Mouse (Mus musculus) kidney, adult 2 months (tissue): ENCODE data around the gene Gm34653. TPM values are rescaled to one million over a fixed set of nuclear protein-coding genes. Genes with fewer than 3 reads are reported as not detected.
"Not testable (repeated sequence)": the region's sequence is repeated elsewhere in the genome, so short reads cannot be mapped to it uniquely, and the experiment has no call there.

Experiments used
- DNase-seq: peaks from one replicate; pipeline ENCODE4 v3.0.0; 2021
- H3K27ac ChIP-seq: fragments of 200-500 bp; 2 replicates; pipeline ENCODE4 v1.5.1; 2012; ENCODE audit warnings: low read depth, low read length, control low read depth, inconsistent platforms; ENCODE audit not compliant: insufficient read depth
- H3K27me3 ChIP-seq: fragments of 200-500 bp; replicated peaks from 2 replicates; pipeline ENCODE4 v1.6.1; 2012; ENCODE audit warnings: mild to moderate bottlenecking, moderate library complexity, low read length, inconsistent platforms; ENCODE audit not compliant: control insufficient read depth, insufficient read depth
- H3K36me3 ChIP-seq: fragments of 200-500 bp; 2 replicates; pipeline ENCODE4 v1.6.1; 2012; ENCODE audit warnings: mild to moderate bottlenecking, moderate library complexity, low read length, inconsistent platforms; ENCODE audit not compliant: control insufficient read depth, insufficient read depth
- H3K4me1 ChIP-seq: fragments of 200-500 bp; 2 replicates; pipeline ENCODE4 v1.6.1; 2011; ENCODE audit warnings: low read length; ENCODE audit not compliant: control insufficient read depth, insufficient read depth
- H3K4me3 ChIP-seq: fragments of 200-500 bp; 2 replicates; pipeline ENCODE4 v1.5.1; 2011; ENCODE audit warnings: mild to moderate bottlenecking, low read depth, low read length, control low read depth; ENCODE audit not compliant: insufficient read depth
- CTCF ChIP-seq: fragments of 200-500 bp; conservative IDR thresholded peaks from 2 replicates; pipeline ENCODE4 v1.5.1; 2011; ENCODE audit warnings: low read depth, mild to moderate bottlenecking, control low read depth, low read length, moderate library complexity, mixed read lengths; ENCODE audit not compliant: insufficient read depth, insufficient read length
- POLR2A ChIP-seq: fragments of 200-500 bp; IDR thresholded peaks from one replicate; pipeline ENCODE4 v1.6.1; 2011; ENCODE audit warnings: low read depth, low read length, control low read depth
- WGBS: fragments of 180-500 bp; shearing (Covaris S2); methylation state at CpG from one replicate; pipeline ENCODE4 v1.1.7; 2018; 5-methylcytosine and 5-hydroxymethylcytosine counted together
- polyA plus RNA-seq: library from polyadenylated mRNA; depleted of rRNA; stranded (reverse); fragments of >200 nt; gene quantifications from 2 replicates; pipeline ENCODE4 v1.2.3, GENCODE M21; 2012

The Gm34653 gene
- polyA plus RNA-seq, 1 experiment = not detected

GRCm38 (mm10) chr2:34799357-34800256, 33.2 kb upstream of the Gm34653 start, which contains the start of gene Rabepk:
Rabepk (minus strand) TSS chr2:34799912.
- WGBS = 3% methylated on average over 44 of the region's 44 CpGs
- Histone ChIP-seq H3K4me1 (peaks cover 9% of the 10 kb centered on the region; the same call in 1 of the 2 replicates), H3K27ac (peak within 1 kb of the TSS; percentile 92), H3K4me3 (peak within 1 kb of the TSS; percentile 72), H3K36me3 (no peaks in the 10 kb centered on the region; the same call in 1 of the 2 replicates), H3K27me3 (no peaks in the 10 kb centered on the region)
- TF ChIP-seq POLR2A = peak; percentile 68
- no peak for TF ChIP-seq CTCF
- DNase-seq = peak; percentile 93

- TF ChIP-seq POLR2A (no peak), CTCF (no peak)
- no peak overlapping the region for H3K27ac ChIP-seq
- H3K4me1 ChIP-seq = peaks cover 12% of the 10 kb centered on the region; the same call in 1 of the 2 replicates
- no peak for DNase-seq
- WGBS = 79% methylated on average over 7 of the region's 7 CpGs
- H3K27me3 ChIP-seq = no peaks in the 10 kb centered on the region
- no peaks in the 10 kb centered on the region for H3K36me3 ChIP-seq
- no peak overlapping the region for H3K4me3 ChIP-seq
Measured at GRCm38 (mm10) chr2:34800371-34800770, 32.4 kb upstream of the Gm34653 start.

GRCm38 (mm10) chr2:34801516-34802482, 31.0 kb upstream of the Gm34653 start:
- no peaks in the 10 kb centered on the region; the same call in 1 of the 2 replicates for H3K36me3 ChIP-seq
- peak; percentile 99 for DNase-seq
- TF ChIP-seq CTCF = no peak
- peak; percentile 80 for TF ChIP-seq POLR2A
- peaks cover 20% of the 10 kb centered on the region for H3K4me1 ChIP-seq
- 6% methylated on average over 39 of the region's 39 CpGs for WGBS
- H3K27me3 ChIP-seq = no peaks in the 10 kb centered on the region
- H3K4me3 ChIP-seq = peak overlapping the region; percentile 81
- peak overlapping the region; percentile 89 for H3K27ac ChIP-seq

- H3K4me1 ChIP-seq = peaks cover 24% of the 10 kb centered on the region
- peak; percentile 47 for DNase-seq
- H3K27ac ChIP-seq = peak overlapping the region; percentile 89
- H3K36me3 ChIP-seq, H3K27me3 ChIP-seq: not testable (repeated sequence)
- peak overlapping the region; percentile 81 for H3K4me3 ChIP-seq
- under 1% methylated on average over 32 of the region's 32 CpGs for WGBS
Measured at GRCm38 (mm10) chr2:34802565-34803245, 30.1 kb upstream of the Gm34653 start.

GRCm38 (mm10) chr2:34803746-34804145, 29.1 kb upstream of the Gm34653 start:
- 58% methylated on average over 3 of the region's 3 CpGs for WGBS
- peaks cover 3% of the 10 kb centered on the region; the same call in 1 of the 2 replicates for H3K36me3 ChIP-seq
- no peak for TF ChIP-seq CTCF
- TF ChIP-seq POLR2A = no peak

GRCm38 (mm10) chr2:34804172-34804571, 28.6 kb upstream of the Gm34653 start:
- WGBS = 93% methylated on average over 2 of the region's 2 CpGs
- Histone ChIP-seq H3K4me3 (no peak overlapping the region), H3K36me3 (peaks cover 3% of the 10 kb centered on the region; the same call in 1 of the 2 replicates), H3K4me1 (peaks cover 26% of the 10 kb centered on the region), H3K27ac (peak overlapping the region; percentile 60; the same call in 1 of the 2 replicates), H3K27me3 (no peaks in the 10 kb centered on the region)
- no peak for TF ChIP-seq CTCF
- TF ChIP-seq POLR2A = no peak
- no peak for DNase-seq

More at GRCm38 (mm10) chr2:34803746-34804145, 29.1 kb upstream of the Gm34653 start:
- DNase-seq = no peak
- Histone ChIP-seq H3K27me3 (no peaks in the 10 kb centered on the region), H3K4me1 (peaks cover 30% of the 10 kb centered on the region), H3K27ac (no peak overlapping the region), H3K4me3 (no peak overlapping the region)
